Mouse (Mus musculus) erythroid progenitor cell, adult 5-6 weeks (primary cell): ENCODE measurements around the gene Gm49320. TPM values are rescaled to one million over a fixed set of nuclear protein-coding genes. Genes with fewer than 3 reads are reported as not detected.

ENCODE experiments used
- ATAC-seq: replicated peaks from 2 replicates; pipeline ENCODE4 v1.8.0; 2016; ENCODE audit warnings: moderate number of reproducible peaks, mild to moderate bottlenecking, moderate TSS enrichment, inconsistent platforms; ENCODE audit not compliant: poor library complexity, low FRiP score, severe bottlenecking
- total RNA-seq, 2 experiments: library from RNA; stranded (forward) in 1 of 2; stranded (reverse) in 1 of 2; fragments of 150-400 nt in 1 of 2; fragments of 186-747, 209-891 nt in 1 of 2; gene quantifications; 2 replicates each; pipeline versions ENCODE4 v1.2.3 to v1.2.4; 2015 to 2017; ENCODE audit warnings: low replicate concordance in 2 of 2

Gene Gm49320
- total RNA-seq, 2 experiments from 2014 or later: not detected

- no peak for ATAC-seq
Observed at GRCm38 (mm10) chr8:4256911-4257310, 18.2 kb downstream of the Gm49320 start.

- ATAC-seq: no peak
Observed at GRCm38 (mm10) chr8:4257350-4257749, 18.7 kb downstream of the Gm49320 start.

- ATAC-seq: peak; percentile 52
Observed at GRCm38 (mm10) chr8:4258233-4258632, 19.6 kb downstream of the Gm49320 start.

GRCm38 (mm10) chr8:4258678-4259077 is 20.0 kb downstream of the Gm49320 start:
- peak; percentile 47 for ATAC-seq

GRCm38 (mm10) chr8:4259125-4259804 is 20.6 kb downstream of the Gm49320 start, which contains the start of gene Ctxn1:
TSS of gene Ctxn1 (minus strand) at chr8:4259274.
- ATAC-seq: peak; percentile 93

- ATAC-seq: no peak
Observed at GRCm38 (mm10) chr8:4259805-4260170, 21.1 kb downstream of the Gm49320 start.

GRCm38 (mm10) chr8:4263105-4263791 is 24.6 kb downstream of the Gm49320 start:
- no peak for ATAC-seq

GRCm38 (mm10) chr8:4265160-4265914 is 26.7 kb downstream of the Gm49320 start:
- ATAC-seq: no peak

GRCm38 (mm10) chr8:4267627-4268026 is 29.0 kb downstream of the Gm49320 start:
- ATAC-seq: no peak

- no peak for ATAC-seq
Observed at GRCm38 (mm10) chr8:4269609-4270008, 30.9 kb downstream of the Gm49320 start.

- ATAC-seq: peak; percentile 99
Observed at GRCm38 (mm10) chr8:4275275-4276110, 36.8 kb downstream of the Gm49320 start, which contains the start of gene Timm44. TSS of gene Timm44 (minus strand) at chr8:4275913.

- no peak for ATAC-seq
Observed at GRCm38 (mm10) chr8:4276111-4276465, 37.4 kb downstream of the Gm49320 start.

- ATAC-seq: no peak
Observed at GRCm38 (mm10) chr8:4292738-4293137, 54.1 kb downstream of the Gm49320 start.

- ATAC-seq: no peak
Observed at GRCm38 (mm10) chr8:4297822-4298221, 59.2 kb downstream of the Gm49320 start.

Other genes starting within 250 kb of the Gm49320 start
- gene Cd209f, start 133.0 kb upstream of the Gm49320 start, total RNA-seq (2015; ENCODE audit: low replicate concordance): 15.1 and 19.8 TPM in 2 replicates
- gene Cd209f, start 133.0 kb upstream of the Gm49320 start, total RNA-seq (2017; ENCODE audit: low replicate concordance): 6.4 TPM in 1 of 2 replicates, not detected in the other
- 4.0 TPM in 1 of 2 replicates, not detected in the other for gene Cd209g, start 104.8 kb upstream of the Gm49320 start, total RNA-seq (2015; ENCODE audit: low replicate concordance)
- gene Cd209g, start 104.8 kb upstream of the Gm49320 start, total RNA-seq (2017; ENCODE audit: low replicate concordance): 0.13 and 2.6 TPM in 2 replicates
- 2.9 and 6.1 TPM in 2 replicates for gene Evi5l, start 72.3 kb upstream of the Gm49320 start, total RNA-seq (2015; ENCODE audit: low replicate concordance)
- 2.2 and 13.6 TPM in 2 replicates for gene Evi5l, start 72.3 kb upstream of the Gm49320 start, total RNA-seq (2017; ENCODE audit: low replicate concordance)
- gene Prr36, start 21.4 kb upstream of the Gm49320 start, total RNA-seq (2015; ENCODE audit: low replicate concordance): not detected in 2 replicates
- gene Prr36, start 21.4 kb upstream of the Gm49320 start, total RNA-seq (2017; ENCODE audit: low replicate concordance): not detected in 2 replicates
- not detected in 2 replicates for gene Lrrc8e, start 12.0 kb upstream of the Gm49320 start, total RNA-seq (2015; ENCODE audit: low replicate concordance)
- gene Lrrc8e, start 12.0 kb upstream of the Gm49320 start, total RNA-seq (2017; ENCODE audit: low replicate concordance): 0.76 TPM in 1 of 2 replicates, not detected in the other
- 25.2 and 25.6 TPM in 2 replicates for gene Map2k7, start 125 bp upstream of the Gm49320 start, total RNA-seq (2015; ENCODE audit: low replicate concordance)
- 16.9 and 20.3 TPM in 2 replicates for gene Map2k7, start 125 bp upstream of the Gm49320 start, total RNA-seq (2017; ENCODE audit: low replicate concordance)
- not detected in 2 replicates for gene Tgfbr3l, start 9.3 kb downstream of the Gm49320 start, total RNA-seq (2015; ENCODE audit: low replicate concordance)
- gene Tgfbr3l, start 9.3 kb downstream of the Gm49320 start, total RNA-seq (2017; ENCODE audit: low replicate concordance): not detected in 2 replicates
- gene Snapc2, start 14.2 kb downstream of the Gm49320 start, total RNA-seq (2015; ENCODE audit: low replicate concordance): 4.2 and 10.5 TPM in 2 replicates
- gene Snapc2, start 14.2 kb downstream of the Gm49320 start, total RNA-seq (2017; ENCODE audit: low replicate concordance): 3.2 and 6.7 TPM in 2 replicates
- not detected in 2 replicates for gene Ctxn1, start 20.4 kb downstream of the Gm49320 start, total RNA-seq (2015; ENCODE audit: low replicate concordance)
- 1.1 TPM in 1 of 2 replicates, not detected in the other for gene Ctxn1, start 20.4 kb downstream of the Gm49320 start, total RNA-seq (2017; ENCODE audit: low replicate concordance)
- 30.6 and 42.9 TPM in 2 replicates for gene Timm44, start 37.0 kb downstream of the Gm49320 start, total RNA-seq (2015; ENCODE audit: low replicate concordance)
- gene Timm44, start 37.0 kb downstream of the Gm49320 start, total RNA-seq (2017; ENCODE audit: low replicate concordance): 28.4 and 36.9 TPM in 2 replicates
- gene Ccl25, start 86.3 kb downstream of the Gm49320 start, total RNA-seq (2015; ENCODE audit: low replicate concordance): 12.6 and 23.4 TPM in 2 replicates
- gene Ccl25, start 86.3 kb downstream of the Gm49320 start, total RNA-seq (2017; ENCODE audit: low replicate concordance): 7.1 and 17.3 TPM in 2 replicates
- 51.2 and 69.2 TPM in 2 replicates for gene Elavl1, start 86.5 kb downstream of the Gm49320 start, total RNA-seq (2015; ENCODE audit: low replicate concordance)
- gene Elavl1, start 86.5 kb downstream of the Gm49320 start, total RNA-seq (2017; ENCODE audit: low replicate concordance): 45.0 and 55.6 TPM in 2 replicates